Comparison of ENCODE assay signal across 7 mouse cellular contexts in genomic region chr7:27508648-27509005, GRCm38 (mm10). TPM values are rescaled to one million over a fixed set of nuclear protein-coding genes. Genes with fewer than 3 reads are reported as not detected.
DNase-seq lines count a peak whose midpoint lies in the region; ATAC-seq and TF ChIP-seq lines count a peak whose summit lies in the region.

No protein-coding gene starts in this region.

- H3K36me3 ChIP-seq in G1E (replicated peaks): peaks cover 5% of the 10 kb centered on the region
- no peaks in the 10 kb centered on the region for H3K36me3 ChIP-seq in embryonic facial prominence, embryonic 11.5 days (replicated peaks; ENCODE audit: control insufficient read depth, insufficient read depth, low read depth, low read length)
- no peaks in the 10 kb centered on the region for H3K36me3 ChIP-seq in heart, embryonic 13.5 days
- no peaks in the 10 kb centered on the region for H3K36me3 ChIP-seq in kidney, postnatal 0 days (ENCODE audit: insufficient read depth, low read length)
- H3K36me3 ChIP-seq in macrophage (ENCODE audit: inconsistent target): no peaks in the 10 kb centered on the region

- H3K27ac ChIP-seq in embryonic facial prominence, embryonic 11.5 days (replicated peaks; ENCODE audit: low read depth, low read length): 0 out of 2 replicates have a peak overlapping the region, but pooled peaks have one; percentile 94
- H3K27ac ChIP-seq in heart, embryonic 13.5 days (replicated peaks): peak overlapping the region; percentile 97
- H3K27ac ChIP-seq in kidney, postnatal 0 days: peak overlapping the region; percentile 100
- peak overlapping the region; percentile 48; the same call in 1 of the 2 replicates for H3K27ac ChIP-seq in macrophage

- peak overlapping the region; percentile 43 for H3K4me2 ChIP-seq in embryonic facial prominence, embryonic 11.5 days (ENCODE audit: low read depth, low read length)
- peak overlapping the region; percentile 67 for H3K4me2 ChIP-seq in heart, embryonic 13.5 days
- peak overlapping the region; percentile 69 for H3K4me2 ChIP-seq in kidney, postnatal 0 days (ENCODE audit: low read length)

- peak; percentile 52 for TF ChIP-seq CTCF in G1E (IDR thresholded peaks at IDR 0.05; ENCODE audit: low read depth, low read length)
- peak; percentile 78 for TF ChIP-seq CTCF in kidney, postnatal 0 days (IDR thresholded peaks at IDR 0.05; ENCODE audit: low read depth)

- peak; percentile 30 for DNase-seq in G1E (ENCODE audit: low spot score)
- peak; percentile 84 for DNase-seq in adrenal gland, postnatal 14 days
- DNase-seq in embryonic facial prominence, embryonic 11.5 days (ENCODE audit: low spot score): peak; percentile 68
- DNase-seq in kidney, postnatal 0 days (ENCODE audit: low spot score): peak; percentile 86
- peak; percentile 54 to 63 for DNase-seq in spleen, adult 18-20 months

- peaks cover 31% of the 10 kb centered on the region for H3K4me1 ChIP-seq in G1E (ENCODE audit: insufficient read depth, low read depth, low read length)
- H3K4me1 ChIP-seq in embryonic facial prominence, embryonic 11.5 days (ENCODE audit: control insufficient read depth, insufficient read depth, low read length): no peaks in the 10 kb centered on the region
- peaks cover 19% of the 10 kb centered on the region for H3K4me1 ChIP-seq in heart, embryonic 13.5 days
- H3K4me1 ChIP-seq in kidney, postnatal 0 days (replicated peaks; ENCODE audit: insufficient read depth, low read length): peaks cover 6% of the 10 kb centered on the region

- 24% methylated on average over 6 of the region's 6 CpGs for WGBS in embryonic facial prominence, embryonic 11.5 days
- WGBS in heart, embryonic 13.5 days: 23% methylated on average over 6 of the region's 6 CpGs
- 19% methylated on average over 6 of the region's 6 CpGs for WGBS in kidney, postnatal 0 days
- WGBS in macrophage (ENCODE audit: missing documents): 22% methylated on average over 6 of the region's 6 CpGs

- H3K9ac ChIP-seq in embryonic facial prominence, embryonic 11.5 days (replicated peaks; ENCODE audit: low read length): no peak overlapping the region
- peak overlapping the region; percentile 74 for H3K9ac ChIP-seq in heart, embryonic 13.5 days
- 0 out of 2 replicates have a peak overlapping the region, but pooled peaks have one; percentile 37 for H3K9ac ChIP-seq in kidney, postnatal 0 days (ENCODE audit: low read depth, low read length)

- H3K9me3 ChIP-seq in G1E (replicated peaks): no peaks in the 10 kb centered on the region
- H3K9me3 ChIP-seq in embryonic facial prominence, embryonic 11.5 days (replicated peaks; ENCODE audit: control insufficient read depth, low read length): no peaks in the 10 kb centered on the region
- no peaks in the 10 kb centered on the region for H3K9me3 ChIP-seq in heart, embryonic 13.5 days
- H3K9me3 ChIP-seq in kidney, postnatal 0 days (replicated peaks; ENCODE audit: low read length): no peaks in the 10 kb centered on the region

- peak; percentile 51 for ATAC-seq in G1E (ENCODE audit: extremely low read depth, insufficient number of reproducible peaks, low FRiP score, poor library complexity, severe bottlenecking)
- ATAC-seq in embryonic facial prominence, embryonic 11.5 days (replicated peaks; ENCODE audit: insufficient number of reproducible peaks, low FRiP score, low TSS enrichment, low read depth): peak; percentile 27; the same call in 1 of the 2 replicates
- peak; percentile 53; the same call in 1 of the 2 replicates for ATAC-seq in heart, embryonic 13.5 days (ENCODE audit: extremely low read depth, insufficient number of reproducible peaks, low FRiP score, low TSS enrichment)
- ATAC-seq in kidney, postnatal 0 days (replicated peaks; ENCODE audit: low FRiP score, low read depth): peak; percentile 61

- no peaks in the 10 kb centered on the region for H3K27me3 ChIP-seq in G1E (ENCODE audit: insufficient read depth, low read length)
- H3K27me3 ChIP-seq in embryonic facial prominence, embryonic 11.5 days (ENCODE audit: control insufficient read depth, insufficient read depth, low read length): no peaks in the 10 kb centered on the region
- H3K27me3 ChIP-seq in heart, embryonic 13.5 days (replicated peaks): no peaks in the 10 kb centered on the region
- H3K27me3 ChIP-seq in kidney, postnatal 0 days (ENCODE audit: insufficient read depth, low read length): no peaks in the 10 kb centered on the region

- H3K79me2 ChIP-seq in macrophage (ENCODE audit: inconsistent target): no peaks in the 10 kb centered on the region

- H3K4me3 ChIP-seq in G1E (ENCODE audit: low read depth, low read length) (peak overlapping the region; percentile 45; the same call in 1 of the 2 replicates), macrophage (ENCODE audit: inconsistent target) (peak overlapping the region; percentile 48; the same call in 1 of the 2 replicates)
- peak overlapping the region; percentile 42; the same call in 1 of the 2 replicates for H3K4me3 ChIP-seq in embryonic facial prominence, embryonic 11.5 days (ENCODE audit: low read depth, low read length)
- H3K4me3 ChIP-seq in heart, embryonic 13.5 days: peak overlapping the region; percentile 60
- H3K4me3 ChIP-seq in kidney, postnatal 0 days (replicated peaks; ENCODE audit: low read depth, low read length): peak overlapping the region; percentile 55

RNA-seq across cellular contexts. Expression of gene Prx, which starts 9.5 kb away (rescaled TPM):
- total RNA-seq in G1E (2014; fragmentation: Nextera tagmentation): 1.5 and 1.7 TPM in 2 replicates
- total RNA-seq in G1E (2017): 0.93 and 1.3 TPM in 2 replicates
- polyA plus RNA-seq in G1E (2012): 2.3 and 2.7 TPM in 2 replicates
- total RNA-seq in adrenal gland, postnatal 14 days (2021): 2.7 and 3.5 TPM in 2 replicates
- 1.2 and 2.2 TPM in 2 replicates for polyA plus RNA-seq in embryonic facial prominence, embryonic 11.5 days (2014; fragmentation: Nextera tagmentation; extraction: Ambion mirVana)
- 2.0 and 2.1 TPM in 2 replicates for polyA plus RNA-seq in heart, embryonic 13.5 days (2015; fragmentation: Nextera tagmentation; extraction: Ambion mirVana)
- polyA plus RNA-seq in kidney, postnatal 0 days (2015; fragmentation: Nextera tagmentation; extraction: Ambion mirVana): 4.1 and 4.7 TPM in 2 replicates
- 1 to 10 TPM in 3 of 26 experiments, under 1 TPM in 18, not detected in 5; 0.20 to 1.3 (median 0.63) TPM for total RNA-seq in macrophage (2018; cell fraction: chromatin; rRNA removed)
- total RNA-seq in macrophage (2018; cell fraction: cytosol; rRNA removed): under 1 TPM; 0.05 to 0.37 (median 0.17) TPM
- 1 to 10 TPM in 3 of 26 experiments, under 1 TPM in 21, not detected in 2; 0.15 to 1.1 (median 0.53) TPM for total RNA-seq in macrophage (2018; cell fraction: nucleus; rRNA removed)
- 0.20 to 0.30 TPM (median 0.22 TPM) in 3 replicates for polyA plus RNA-seq in macrophage (2018)

RNA-seq across cellular contexts. Expression of gene Hipk4, which starts 14.4 kb away (rescaled TPM):
- 0.38 TPM in 1 of 2 replicates, not detected in the other for total RNA-seq in G1E (2014; fragmentation: Nextera tagmentation)
- 0.11 and 0.12 TPM in 2 replicates for total RNA-seq in G1E (2017)
- 0.09 and 0.11 TPM in 2 replicates for polyA plus RNA-seq in G1E (2012)
- 0.44 and 0.64 TPM in 2 replicates for total RNA-seq in adrenal gland, postnatal 14 days (2021)
- polyA plus RNA-seq in embryonic facial prominence, embryonic 11.5 days (2014; fragmentation: Nextera tagmentation; extraction: Ambion mirVana): 0.22 and 0.36 TPM in 2 replicates
- 0.20 and 0.36 TPM in 2 replicates for polyA plus RNA-seq in heart, embryonic 13.5 days (2015; fragmentation: Nextera tagmentation; extraction: Ambion mirVana)
- polyA plus RNA-seq in kidney, postnatal 0 days (2015; fragmentation: Nextera tagmentation; extraction: Ambion mirVana): 0.45 and 0.57 TPM in 2 replicates
- total RNA-seq in macrophage (2018; cell fraction: chromatin; rRNA removed): under 1 TPM in 14 of 26 experiments, not detected in 12; 0.25 to 0.86 (median 0.51) TPM
- not detected for total RNA-seq in macrophage (2018; cell fraction: cytosol; rRNA removed)
- total RNA-seq in macrophage (2018; cell fraction: nucleus; rRNA removed): under 1 TPM in 5 of 26 experiments, not detected in 21; 0.17 to 0.41 (median 0.30) TPM
- polyA plus RNA-seq in macrophage (2018): 0.04 TPM in 1 of 3 replicates, not detected in the others

RNA-seq across cellular contexts. Expression of gene Sertad1, which starts 21.9 kb away (rescaled TPM):
- 18.5 and 18.6 TPM in 2 replicates for total RNA-seq in G1E (2014; fragmentation: Nextera tagmentation)
- 62.3 and 63.1 TPM in 2 replicates for total RNA-seq in G1E (2017)
- 56.9 and 75.3 TPM in 2 replicates for polyA plus RNA-seq in G1E (2012)
- 24.5 and 26.3 TPM in 2 replicates for total RNA-seq in adrenal gland, postnatal 14 days (2021)
- polyA plus RNA-seq in embryonic facial prominence, embryonic 11.5 days (2014; fragmentation: Nextera tagmentation; extraction: Ambion mirVana): 24.3 and 25.5 TPM in 2 replicates
- 32.3 and 37.1 TPM in 2 replicates for polyA plus RNA-seq in heart, embryonic 13.5 days (2015; fragmentation: Nextera tagmentation; extraction: Ambion mirVana)
- polyA plus RNA-seq in kidney, postnatal 0 days (2015; fragmentation: Nextera tagmentation; extraction: Ambion mirVana): 41.6 and 44.3 TPM in 2 replicates
- 10 to 100 TPM in 25 of 26 experiments, 1 to 10 TPM in 1; 7.6 to 29.7 (median 19.0) TPM for total RNA-seq in macrophage (2018; cell fraction: chromatin; rRNA removed)
- total RNA-seq in macrophage (2018; cell fraction: cytosol; rRNA removed): 10 to 100 TPM; 30.9 to 68.3 (median 41.2) TPM
- 10 to 100 TPM; 18.1 to 55.2 (median 28.5) TPM for total RNA-seq in macrophage (2018; cell fraction: nucleus; rRNA removed)
- 16.5 to 37.7 TPM (median 28.9 TPM) in 3 replicates for polyA plus RNA-seq in macrophage (2018)

RNA-seq across cellular contexts. Expression of gene Sertad3, which starts 35.1 kb away (rescaled TPM):
- total RNA-seq in G1E (2014; fragmentation: Nextera tagmentation) (5.2 and 9.0 TPM in 2 replicates), G1E (2017) (15.8 and 18.1 TPM in 2 replicates)
- polyA plus RNA-seq in G1E (2012) (24.0 and 27.0 TPM in 2 replicates), macrophage (2018) (9.9 to 24.4 TPM (median 12.1 TPM) in 3 replicates)
- 12.9 and 15.7 TPM in 2 replicates for total RNA-seq in adrenal gland, postnatal 14 days (2021)
- polyA plus RNA-seq in embryonic facial prominence, embryonic 11.5 days (2014; fragmentation: Nextera tagmentation; extraction: Ambion mirVana): 27.2 and 27.6 TPM in 2 replicates
- polyA plus RNA-seq in heart, embryonic 13.5 days (2015; fragmentation: Nextera tagmentation; extraction: Ambion mirVana): 21.1 and 23.2 TPM in 2 replicates
- polyA plus RNA-seq in kidney, postnatal 0 days (2015; fragmentation: Nextera tagmentation; extraction: Ambion mirVana): 24.0 and 25.3 TPM in 2 replicates
- 10 to 100 TPM in 5 of 26 experiments, 1 to 10 TPM in 16, under 1 TPM in 2, not detected in 3; 0.73 to 15.2 (median 5.4) TPM for total RNA-seq in macrophage (2018; cell fraction: chromatin; rRNA removed)
- 10 to 100 TPM in 20 of 26 experiments, 1 to 10 TPM in 6; 1.5 to 25.1 (median 15.3) TPM for total RNA-seq in macrophage (2018; cell fraction: cytosol; rRNA removed)
- total RNA-seq in macrophage (2018; cell fraction: nucleus; rRNA removed): 10 to 100 TPM in 12 of 26 experiments, 1 to 10 TPM in 14; 1.6 to 37.4 (median 9.6) TPM

RNA-seq across cellular contexts. Expression of gene Pld3, which starts 44.4 kb away (rescaled TPM):
- total RNA-seq in G1E (2014; fragmentation: Nextera tagmentation): 10.5 and 16.0 TPM in 2 replicates
- 7.2 TPM in 2 replicates for total RNA-seq in G1E (2017)
- 19.5 and 23.1 TPM in 2 replicates for polyA plus RNA-seq in G1E (2012)
- total RNA-seq in adrenal gland, postnatal 14 days (2021): 87.2 and 100 TPM in 2 replicates
- polyA plus RNA-seq in embryonic facial prominence, embryonic 11.5 days (2014; fragmentation: Nextera tagmentation; extraction: Ambion mirVana): 57.1 and 65.5 TPM in 2 replicates
- 62.5 and 65.9 TPM in 2 replicates for polyA plus RNA-seq in heart, embryonic 13.5 days (2015; fragmentation: Nextera tagmentation; extraction: Ambion mirVana)
- polyA plus RNA-seq in kidney, postnatal 0 days (2015; fragmentation: Nextera tagmentation; extraction: Ambion mirVana): 109 and 118 TPM in 2 replicates
- total RNA-seq in macrophage (2018; cell fraction: chromatin; rRNA removed): 100 to 1,000 TPM in 8 of 26 experiments, 10 to 100 TPM in 18; 28.2 to 280 (median 84.8) TPM
- total RNA-seq in macrophage (2018; cell fraction: cytosol; rRNA removed): 1,000 to 10,000 TPM in 13 of 26 experiments, 100 to 1,000 TPM in 13; 457 to 1,682 (median 872) TPM
- total RNA-seq in macrophage (2018; cell fraction: nucleus; rRNA removed): 1,000 to 10,000 TPM in 7 of 26 experiments, 100 to 1,000 TPM in 19; 221 to 1,721 (median 759) TPM
- polyA plus RNA-seq in macrophage (2018): 1,098 to 2,092 TPM (median 1,493 TPM) in 3 replicates

Comparison
In these comparisons a context has a peak if more than half of its experiments do, and no peak if none do; other contexts are left out.
1. Peak in every context shown above with its lines: DNase-seq, ATAC-seq, H3K4me3 ChIP-seq and H3K27ac ChIP-seq.
2. DNase-seq: peak in every context shown above with its lines; median percentile 86 in kidney, postnatal 0 days; 84 in adrenal gland, postnatal 14 days; 68 in embryonic facial prominence, embryonic 11.5 days; 58 in spleen, adult 18-20 months; 30 in G1E.
3. H3K27ac ChIP-seq: peak in every context shown above with its lines; median percentile 100 in kidney, postnatal 0 days; 97 in heart, embryonic 13.5 days; 94 in embryonic facial prominence, embryonic 11.5 days; 48 in macrophage.